Mouse (Mus musculus): ENCODE results near the gene Rprml.
A peak's percentile ranks its signal among the peaks of the same experiment; 100 is the strongest.
"Not testable (repeated sequence)": the region's sequence is repeated elsewhere in the genome, so short reads cannot be mapped to it uniquely, and the experiment has no call there.

Gene Rprml

GRCm38 (mm10) chr11:103663119-103663518 is 13.7 kb downstream of the Rprml start:
- DNase-seq (ENCODE audit: low read depth, low spot score) = no peak

GRCm38 (mm10) chr11:103665695-103666094 is 16.3 kb downstream of the Rprml start:
- DNase-seq (ENCODE audit: low read depth, low spot score) = no peak

GRCm38 (mm10) chr11:103666181-103666906 is 17.0 kb downstream of the Rprml start:
- DNase-seq (ENCODE audit: low read depth, low spot score) = no peak

GRCm38 (mm10) chr11:103666907-103667426 is 17.6 kb downstream of the Rprml start:
- DNase-seq (ENCODE audit: low read depth, low spot score) = no peak

- DNase-seq (ENCODE audit: low read depth, low spot score) = peak; percentile 42
These were observed 26.2 kb downstream of the Rprml start for GRCm38 (mm10) chr11:103675556-103675955.

GRCm38 (mm10) chr11:103677042-103677441 is 27.7 kb downstream of the Rprml start:
- DNase-seq (ENCODE audit: low read depth, low spot score) = not testable (repeated sequence)

GRCm38 (mm10) chr11:103683667-103684334 is 34.4 kb downstream of the Rprml start:
- DNase-seq (ENCODE audit: low read depth, low spot score) = no peak

GRCm38 (mm10) chr11:103685261-103685736 is 35.9 kb downstream of the Rprml start:
- DNase-seq (ENCODE audit: low read depth, low spot score) = no peak

- no peak for DNase-seq (ENCODE audit: low read depth, low spot score)
These were observed 37.3 kb downstream of the Rprml start for GRCm38 (mm10) chr11:103686706-103687105.

GRCm38 (mm10) chr11:103688271-103688979 is 39.1 kb downstream of the Rprml start:
- no peak for DNase-seq (ENCODE audit: low read depth, low spot score)

GRCm38 (mm10) chr11:103688980-103689378 is 39.6 kb downstream of the Rprml start:
- no peak for DNase-seq (ENCODE audit: low read depth, low spot score)

GRCm38 (mm10) chr11:103691036-103691435 is 41.7 kb downstream of the Rprml start:
- DNase-seq (ENCODE audit: low read depth, low spot score) = no peak

- no peak for DNase-seq (ENCODE audit: low read depth, low spot score)
These were observed 43.9 kb downstream of the Rprml start for GRCm38 (mm10) chr11:103693241-103693640.

GRCm38 (mm10) chr11:103696851-103697564 is 47.6 kb downstream of the Rprml start:
- no peak for DNase-seq (ENCODE audit: low read depth, low spot score)

- DNase-seq (ENCODE audit: low read depth, low spot score) = peak; percentile 77
These were observed 48.3 kb downstream of the Rprml start, which contains the start of gene Gosr2 for GRCm38 (mm10) chr11:103697565-103698176. TSS of gene Gosr2 (minus strand) at chr11:103697898.

- DNase-seq (ENCODE audit: low read depth, low spot score) = no peak
These were observed 48.9 kb downstream of the Rprml start for GRCm38 (mm10) chr11:103698226-103698625.

Data from retina, adult 2 months (tissue).